Mouse (Mus musculus) gastrocnemius, postnatal 14 days (tissue): Measurements from ENCODE around the gene Gm8180. TPM values are rescaled to one million over a fixed set of nuclear protein-coding genes. Genes with fewer than 3 reads are reported as not detected.
"Not testable (repeated sequence)": the region's sequence is repeated elsewhere in the genome, so short reads cannot be mapped to it uniquely, and the experiment has no call there.

Source experiments
- DNase-seq: peaks from one replicate; pipeline ENCODE4 v3.0.0; 2021; ENCODE audit warnings: mixed read lengths
- intact Hi-C: fragments of 180-260 bp; cut with DNase I; formaldehyde crosslinking; loops from one replicate; pipeline ENCODE4 v1.15.1; 2025; ENCODE audit warnings: low total_unique reads
- long read RNA-seq, 2 experiments: library from polyadenylated mRNA; stranded (forward); transcript quantifications; one replicate each; pipeline ENCODE4 v2.0.0; 2021
- total RNA-seq, 2 experiments: library from RNA; stranded (reverse); gene quantifications; 2 replicates each; pipeline ENCODE4 v1.2.3; 2021

The Gm8180 gene
- total RNA-seq, result not detected
- long read RNA-seq, experiment 1, result 0 reads
- long read RNA-seq, experiment 2, result 0 reads

DNA sequence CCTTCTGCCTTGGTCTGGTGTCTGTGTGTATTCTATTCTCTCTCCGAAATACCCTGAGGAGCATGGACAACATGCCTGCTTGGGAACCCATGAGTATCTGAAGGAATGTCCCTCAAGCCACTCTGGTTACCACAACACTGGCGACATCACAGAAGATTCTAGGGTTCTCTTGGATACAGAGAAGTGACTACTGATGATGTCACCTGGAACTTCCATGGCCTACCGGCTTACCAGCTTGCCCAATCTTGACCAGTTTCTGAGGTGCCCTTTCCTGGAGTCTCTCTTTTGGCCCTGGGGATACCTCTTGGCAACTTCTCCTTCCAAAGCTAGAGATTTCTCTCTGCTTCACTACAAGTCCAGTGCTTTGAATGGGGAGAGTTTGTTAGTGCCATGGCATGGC is at the start of gene Gm8180:
Gm8180 (minus strand) TSS at position 101 of the 400 bp plus-strand sequence.
- intact Hi-C loops, DNase-seq: not testable (repeated sequence)

DNA sequence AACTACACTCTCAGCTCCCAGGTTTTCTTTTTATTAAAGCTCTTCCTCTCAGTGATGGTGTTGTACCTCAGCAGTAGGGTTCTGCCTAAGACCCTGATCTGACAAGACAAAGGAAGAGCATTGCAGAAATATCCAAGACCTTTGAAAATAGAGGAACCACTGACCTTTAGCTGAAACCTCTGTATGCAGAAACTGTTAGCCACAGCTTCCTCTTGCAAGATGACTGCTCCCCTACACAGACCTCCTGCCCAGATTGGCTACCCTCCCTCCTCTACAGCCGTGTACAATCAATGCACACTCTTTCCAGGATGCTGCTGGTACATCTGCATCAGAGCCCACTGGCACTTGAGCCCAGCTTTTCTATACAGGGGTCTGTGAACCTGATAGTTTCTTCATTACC is 45.8 kb upstream of the Gm8180 start:
- DNase-seq, intact Hi-C loops: not testable (repeated sequence)

DNA sequence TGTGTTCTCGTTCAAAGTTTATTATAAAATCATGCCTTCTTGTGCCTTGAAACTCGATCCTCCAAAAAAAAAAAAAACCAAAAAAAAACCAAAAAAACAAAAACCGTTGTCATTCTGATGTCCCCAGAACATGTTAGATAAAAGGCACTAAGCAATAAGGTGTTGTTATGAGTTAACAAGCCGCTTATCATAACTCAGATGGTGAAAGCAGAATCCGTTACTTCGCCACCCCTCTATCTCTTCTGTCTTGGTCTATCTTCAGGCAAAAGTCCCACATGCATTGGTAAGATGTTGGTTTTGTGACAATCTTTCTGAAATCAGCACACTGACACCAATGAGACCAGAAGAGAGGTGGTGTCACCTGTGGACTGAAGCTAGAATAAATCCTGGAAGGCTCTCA is 39.6 kb upstream of the Gm8180 start:
- intact Hi-C loops, DNase-seq: not testable (repeated sequence)

DNA sequence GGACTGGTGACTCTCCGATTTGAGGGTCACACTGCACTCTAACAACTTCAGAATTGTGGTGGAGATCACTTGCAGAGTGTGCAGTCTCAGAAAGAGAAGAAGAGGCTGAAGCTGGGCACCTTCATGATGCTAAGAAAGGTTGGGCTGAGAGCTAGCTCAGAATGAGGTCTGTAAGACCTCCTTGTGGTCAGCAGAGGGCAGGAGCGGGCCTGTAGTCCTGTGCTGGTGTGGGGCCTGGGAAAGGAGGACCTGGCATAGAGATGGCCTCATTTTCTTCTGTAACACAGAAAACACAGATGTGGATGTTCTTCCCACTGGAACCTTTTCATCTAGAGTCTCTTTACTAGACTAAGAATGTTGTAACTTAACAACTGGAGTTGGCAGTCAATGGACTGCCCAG is 37.3 kb upstream of the Gm8180 start:
- intact Hi-C loops, DNase-seq: not testable (repeated sequence)

DNA sequence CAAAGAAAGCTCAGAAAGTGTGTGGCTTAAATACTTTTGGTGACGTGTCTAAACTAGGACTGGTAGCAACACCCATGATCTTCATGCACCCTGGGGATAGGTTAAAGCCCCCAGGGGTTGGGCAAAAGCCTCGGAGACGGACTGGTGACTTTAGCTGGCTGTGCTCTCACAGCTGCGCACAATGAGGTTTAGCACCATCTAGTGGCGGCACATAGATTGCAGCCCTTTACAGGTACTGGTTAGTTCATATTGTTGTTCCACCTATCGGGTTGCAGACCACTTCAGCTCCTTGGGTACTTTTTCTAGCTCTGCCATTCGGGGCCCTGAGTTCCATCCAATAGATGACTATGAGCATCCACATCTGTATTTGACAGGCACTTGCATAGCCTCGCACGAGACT is 27.9 kb upstream of the Gm8180 start:
- DNase-seq, intact Hi-C loops: not testable (repeated sequence)

DNA sequence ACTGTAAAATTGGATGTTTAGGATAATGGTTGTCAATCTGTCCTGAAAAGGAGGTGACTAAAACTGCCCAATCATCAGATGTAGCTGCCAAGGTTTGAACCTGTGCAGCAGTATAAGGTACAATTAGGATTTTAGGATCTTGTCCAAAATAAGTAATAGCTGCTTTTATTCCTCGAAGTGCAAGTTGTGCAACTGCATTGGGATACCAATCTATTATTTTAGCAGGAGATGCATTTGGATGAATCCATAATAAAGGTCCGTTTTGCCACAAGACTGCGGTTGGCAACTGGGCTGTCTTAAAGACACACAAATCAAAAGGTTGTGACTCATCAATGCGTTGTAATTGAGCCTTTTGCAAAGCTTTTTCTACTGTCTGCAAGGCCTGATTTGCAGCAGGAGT is 23.6 kb upstream of the Gm8180 start:
- intact Hi-C loops, DNase-seq: not testable (repeated sequence)

DNA sequence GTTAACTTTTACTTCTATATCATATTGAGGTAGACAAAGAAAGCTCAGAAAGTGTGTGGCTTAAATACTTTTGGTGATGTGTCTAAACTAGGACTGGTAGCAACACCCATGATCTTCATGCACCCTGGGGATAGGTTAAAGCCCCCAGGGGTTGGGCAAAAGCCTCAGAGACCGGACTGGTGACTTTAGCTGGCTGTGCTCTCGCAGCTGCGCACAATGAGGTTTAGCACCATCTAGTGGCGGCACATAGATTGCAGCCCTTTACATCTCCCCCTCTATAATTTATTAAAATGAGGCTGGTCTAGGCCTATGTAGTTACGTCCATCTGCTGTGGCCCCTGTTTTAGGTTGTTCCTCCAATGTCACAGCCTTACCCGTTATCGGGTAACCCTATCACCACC is 19.9 kb upstream of the Gm8180 start:
- DNase-seq, intact Hi-C loops: not testable (repeated sequence)

DNA sequence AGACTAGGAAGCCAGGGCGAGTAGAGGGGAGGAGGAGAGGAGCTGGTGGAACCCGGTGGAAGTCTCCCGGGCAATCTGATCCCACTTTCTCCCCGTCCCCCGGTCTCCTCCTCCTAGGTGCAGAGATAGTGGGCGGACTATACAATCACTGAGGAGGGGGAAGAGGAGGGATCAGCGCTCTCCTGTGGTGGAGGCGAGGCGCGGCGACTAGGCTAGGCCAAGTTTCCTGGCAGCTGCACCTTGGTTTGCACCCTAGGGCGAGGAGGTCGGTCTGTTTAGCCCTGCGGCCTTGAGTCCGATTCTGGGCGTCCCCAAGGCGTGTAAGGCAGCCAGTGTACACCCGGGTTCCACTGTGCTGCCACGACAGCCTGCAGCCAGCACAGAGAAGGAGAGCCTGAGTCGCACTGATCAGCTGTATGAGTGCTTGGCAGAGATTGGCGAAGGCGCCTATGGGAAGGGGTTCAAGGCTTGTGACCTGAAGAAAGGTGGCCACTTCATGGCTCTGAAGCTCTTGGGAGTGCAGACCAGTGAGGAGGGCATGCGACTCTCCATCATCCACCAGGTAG is 12.4 kb upstream of the Gm8180 start:
- DNase-seq, intact Hi-C loops: not testable (repeated sequence)

DNA sequence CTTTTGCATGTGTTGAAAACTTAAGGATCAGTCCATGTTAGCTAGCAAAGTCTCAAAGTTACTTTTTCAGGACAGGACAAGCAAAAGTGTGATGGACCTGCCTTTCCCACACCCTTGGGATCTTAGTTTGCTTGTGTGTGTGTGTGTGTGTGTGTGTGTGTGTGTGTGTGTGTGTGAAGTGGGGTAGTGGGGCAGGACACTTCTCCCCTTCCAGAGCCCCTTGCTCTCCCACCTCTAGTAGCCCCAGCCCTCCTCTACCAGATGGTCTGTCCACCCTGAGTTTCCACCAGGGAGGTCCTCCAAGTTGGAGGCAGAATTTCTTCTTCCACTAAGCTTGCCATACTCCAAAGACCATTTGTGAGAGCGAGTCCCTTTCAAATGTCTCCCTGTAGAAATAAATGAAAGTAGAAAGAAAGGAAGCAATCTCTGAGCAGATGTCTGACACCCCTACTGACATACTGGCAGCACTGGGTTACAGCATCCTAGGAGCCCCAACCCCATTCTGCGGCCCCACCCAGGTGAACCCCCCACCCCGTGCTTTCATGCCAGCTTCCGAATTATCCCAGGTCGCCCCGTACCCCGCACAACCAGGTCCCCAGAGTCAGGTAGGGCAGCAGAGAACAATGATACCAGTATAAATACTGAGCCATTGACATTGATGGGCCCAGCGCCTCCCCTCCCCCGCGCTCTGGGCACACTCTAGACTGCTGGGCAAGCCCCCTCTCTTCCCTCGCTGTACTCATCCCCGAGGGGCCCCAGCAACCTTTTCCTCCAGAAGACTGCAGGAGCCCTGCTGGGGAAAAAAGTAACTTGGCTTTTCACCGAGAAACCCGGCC is 11.7 kb upstream of the Gm8180 start:
- no peak for DNase-seq
- intact Hi-C loops, result no loop called here

DNA sequence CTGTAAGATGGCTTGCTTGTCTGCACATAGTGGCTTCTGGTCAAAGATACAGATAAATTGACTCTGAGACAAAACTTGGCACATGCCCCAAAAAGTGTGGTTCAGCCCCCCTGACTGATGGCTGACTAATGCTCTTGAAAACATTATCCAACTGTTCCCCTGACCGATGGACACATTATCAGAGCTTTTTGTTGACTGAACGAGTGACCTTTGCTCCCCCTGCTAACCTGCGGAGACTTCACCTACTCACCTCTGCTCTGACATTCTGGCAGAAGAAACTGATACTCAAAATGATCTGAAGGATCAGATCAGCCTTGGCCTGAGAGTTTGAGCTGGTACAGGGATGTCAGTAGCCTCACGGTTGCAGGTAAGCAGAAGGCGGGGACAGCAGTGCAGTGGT is 9.3 kb upstream of the Gm8180 start:
- DNase-seq, intact Hi-C loops: not testable (repeated sequence)

DNA sequence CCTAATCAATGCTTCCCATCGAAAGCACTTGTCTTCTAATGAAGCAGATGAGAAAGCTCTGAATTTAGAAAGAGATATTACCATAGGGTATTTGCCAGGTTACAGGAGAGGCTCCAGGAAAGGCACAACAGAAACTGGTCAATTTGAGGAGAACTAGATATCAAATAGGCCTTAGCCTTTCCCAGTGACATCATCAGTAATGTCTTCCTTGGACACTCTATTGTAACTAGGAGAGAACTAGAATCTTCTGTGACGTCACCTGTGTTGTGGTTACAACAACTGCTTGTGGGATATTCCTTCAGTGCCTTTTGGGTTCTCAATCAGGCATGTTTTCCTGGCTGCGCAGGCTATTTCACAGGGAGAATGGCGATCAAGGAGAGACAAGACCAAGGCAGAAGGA is 37.0 kb downstream of the Gm8180 start, which contains the start of gene Gm6526:
Gm6526 (plus strand) TSS at position 301 of the 400 bp plus-strand sequence.
- intact Hi-C loops, DNase-seq: not testable (repeated sequence)

Other genes starting within 250 kb of the Gm8180 start
- gene Gm5799, start 241.2 kb downstream of the Gm8180 start, total RNA-seq, result not detected
- not detected for gene Gm17654, start 205.6 kb downstream of the Gm8180 start, total RNA-seq
- gene Gm10375, start 176.7 kb downstream of the Gm8180 start, total RNA-seq, result not detected
- not detected for gene Gm8165, start 107.5 kb downstream of the Gm8180 start, total RNA-seq
- gene Gm7324, start 86.9 kb downstream of the Gm8180 start, total RNA-seq, result under 1 TPM; 0.24 to 0.25 TPM
- gene Gm16506, start 57.3 kb downstream of the Gm8180 start, total RNA-seq, result not detected
- not detected for gene Gm6526, start 36.9 kb downstream of the Gm8180 start, total RNA-seq
- gene Ear1, start 90.8 kb upstream of the Gm8180 start, total RNA-seq, result not detected
- not detected for gene Ear10, start 138.8 kb upstream of the Gm8180 start, total RNA-seq
- gene Gm8113, start 140.6 kb upstream of the Gm8180 start, total RNA-seq, result under 1 TPM; 0.12 to 0.18 TPM
- not detected for gene Ang5, start 172.3 kb upstream of the Gm8180 start, total RNA-seq
- not detected for gene Ang6, start 217.5 kb upstream of the Gm8180 start, total RNA-seq